Mouse (Mus musculus): ENCODE data around the gene Nol9.

Nol9 gene

DNA sequence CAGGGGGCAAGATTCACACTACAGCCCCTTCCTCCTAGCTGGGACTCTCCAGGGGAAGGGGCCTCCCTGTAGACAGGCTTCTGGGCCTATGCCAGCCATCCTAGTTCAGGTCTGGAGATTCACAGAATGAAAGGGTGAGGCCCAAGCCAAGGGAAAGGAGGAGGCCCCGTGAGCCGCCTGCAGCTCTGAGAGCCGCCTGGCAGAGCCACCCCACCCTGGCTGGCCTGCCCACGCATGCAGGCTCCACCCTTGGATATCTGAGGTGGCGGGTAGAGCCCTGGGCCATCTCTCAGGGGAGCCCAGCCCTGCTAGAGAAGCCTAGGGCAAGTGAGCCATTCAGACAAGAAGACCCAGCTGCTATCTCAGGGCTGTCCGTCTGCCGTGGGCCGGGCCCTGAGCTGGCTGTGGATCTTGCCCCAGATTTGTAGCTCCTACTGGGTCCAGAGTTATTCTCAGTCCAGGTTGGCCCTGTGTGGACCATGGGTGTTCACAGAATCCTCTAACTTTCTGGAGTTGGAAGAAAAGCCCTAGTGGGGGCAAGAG lies 53.7 kb downstream of the Nol9 start:
- DNase-seq (ENCODE audit: low spot score) = no peak

DNA sequence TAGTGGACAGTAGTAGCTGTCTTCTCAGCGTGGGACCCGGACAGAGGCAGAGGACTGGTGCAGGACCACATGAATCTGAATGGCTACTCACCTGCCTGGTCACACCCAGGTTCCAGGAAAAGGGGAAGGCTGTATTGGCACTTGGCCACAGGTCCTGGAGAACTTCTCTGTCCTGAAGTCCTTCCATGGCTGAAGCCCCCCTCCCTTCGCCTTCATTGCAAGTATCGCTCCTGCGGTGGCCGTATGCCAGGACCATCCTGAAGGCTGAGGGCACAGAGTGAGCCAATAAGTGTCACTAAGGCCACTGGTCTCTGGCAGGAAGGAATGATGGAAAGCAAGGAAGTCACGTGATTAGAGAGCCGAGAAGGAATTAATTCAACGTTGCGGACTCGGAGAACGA lies 55.1 kb downstream of the Nol9 start:
- no peak for DNase-seq (ENCODE audit: low spot score)

DNA sequence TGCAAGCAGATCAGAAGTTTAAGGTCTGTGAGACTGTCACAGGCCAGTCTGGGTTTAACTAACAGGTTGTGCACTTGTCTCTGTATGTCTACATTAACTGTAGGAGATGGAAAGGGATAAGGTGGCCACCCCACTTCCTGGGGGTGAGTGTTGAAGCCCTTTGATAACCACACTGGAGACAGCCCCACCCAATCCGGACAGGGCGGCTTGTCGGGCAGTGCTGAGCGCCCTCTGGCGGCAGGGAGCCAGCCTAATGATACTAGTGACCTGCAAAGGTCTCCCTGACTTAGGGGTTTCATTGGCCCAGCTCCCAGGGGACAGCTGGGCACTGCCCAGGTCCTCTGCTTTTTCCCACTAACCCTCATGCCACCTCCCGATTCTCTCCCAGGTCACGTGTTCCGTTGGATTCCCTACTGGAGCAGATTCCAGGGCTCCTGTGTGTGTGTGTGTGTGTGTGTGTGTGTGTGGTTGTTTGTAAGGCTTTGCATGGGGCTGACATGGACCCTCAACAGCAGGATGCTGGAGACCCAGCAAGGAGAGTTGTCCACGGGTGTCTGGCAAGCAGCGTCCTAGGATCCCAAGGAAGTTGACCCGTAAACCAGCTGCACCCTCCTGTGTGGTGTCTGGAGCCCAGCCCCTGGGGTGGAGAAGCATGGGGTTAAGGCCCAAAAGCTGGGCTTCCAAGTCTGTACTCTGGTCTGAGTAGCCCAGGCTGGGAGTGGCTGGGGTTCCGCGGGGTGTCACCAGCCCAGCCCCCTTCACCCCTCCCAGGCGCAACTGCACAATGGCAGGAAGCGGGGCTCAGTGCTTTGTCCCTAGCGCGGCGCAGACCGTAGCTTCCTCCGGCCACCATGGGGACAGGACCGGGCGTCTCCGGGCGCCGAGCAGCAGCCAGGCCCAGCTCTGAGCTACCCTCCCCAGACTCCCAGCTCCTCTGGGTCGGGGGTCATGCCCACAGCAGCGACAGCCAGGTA lies 57.1 kb downstream of the Nol9 start:
- DNase-seq (ENCODE audit: low spot score) = no peak

DNA sequence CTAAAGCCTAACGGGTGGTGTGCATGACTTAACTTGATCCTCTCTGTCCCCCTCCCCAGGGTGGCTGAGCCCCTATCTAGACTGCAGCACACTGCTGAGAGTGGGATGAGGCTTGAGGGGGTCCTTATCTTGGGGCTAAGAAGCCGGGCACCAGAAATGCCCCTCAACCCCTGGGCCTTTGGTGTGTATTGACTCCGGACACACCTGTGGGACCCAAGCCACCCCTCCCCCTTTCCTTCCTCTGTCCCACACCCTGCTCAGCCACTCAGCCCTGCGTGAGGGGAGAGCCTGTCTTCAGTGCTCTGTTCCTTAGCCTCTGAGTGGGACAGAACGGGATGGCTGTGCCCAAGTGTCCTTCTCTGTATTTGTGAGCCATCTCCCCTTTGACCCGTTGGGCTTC lies 57.8 kb downstream of the Nol9 start:
- DNase-seq (ENCODE audit: low spot score) = no peak

DNA sequence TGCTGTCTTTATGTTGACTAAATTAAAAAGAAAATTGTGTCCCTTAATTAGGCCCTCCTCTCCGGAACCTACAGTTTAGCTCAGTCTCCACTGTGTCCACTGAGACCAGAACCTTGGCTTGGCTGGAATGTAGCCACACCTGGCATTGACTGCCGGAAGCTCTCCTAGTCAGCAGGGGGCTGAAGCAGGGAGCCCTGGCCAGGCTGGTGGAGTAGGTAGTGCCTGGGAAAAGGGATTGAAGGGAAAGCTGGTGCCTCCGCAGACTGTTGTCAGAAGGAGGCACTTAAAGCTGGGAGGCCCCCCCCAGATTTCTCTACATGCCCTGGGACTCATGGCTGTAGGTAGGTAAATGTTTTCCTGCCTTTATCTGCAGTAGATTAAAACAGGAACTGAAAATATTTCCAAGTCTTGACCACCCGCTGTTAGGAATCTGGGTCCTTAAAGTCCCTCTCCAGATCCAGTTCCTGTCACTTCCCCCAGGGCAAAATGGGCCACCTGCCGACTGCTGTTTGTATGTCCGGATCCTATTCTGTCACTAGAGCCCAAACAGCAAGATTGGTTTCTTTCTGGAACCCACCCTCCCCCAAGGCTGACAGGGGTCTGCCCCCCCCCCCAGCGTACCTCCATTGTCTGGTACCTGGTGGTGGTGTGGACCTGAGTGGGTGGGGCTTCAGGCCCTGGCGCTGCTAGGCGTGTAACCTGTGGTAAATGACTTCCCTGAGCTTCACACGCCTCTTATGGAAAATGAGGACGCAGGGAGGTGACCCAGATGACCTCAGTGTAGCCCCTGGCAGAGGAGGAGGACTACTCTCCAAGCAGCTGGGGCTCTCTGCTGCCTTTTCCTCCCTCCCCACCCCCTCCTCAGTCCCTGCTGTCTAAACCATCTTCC lies 59.0 kb downstream of the Nol9 start:
- no peak for DNase-seq (ENCODE audit: low spot score)

DNA sequence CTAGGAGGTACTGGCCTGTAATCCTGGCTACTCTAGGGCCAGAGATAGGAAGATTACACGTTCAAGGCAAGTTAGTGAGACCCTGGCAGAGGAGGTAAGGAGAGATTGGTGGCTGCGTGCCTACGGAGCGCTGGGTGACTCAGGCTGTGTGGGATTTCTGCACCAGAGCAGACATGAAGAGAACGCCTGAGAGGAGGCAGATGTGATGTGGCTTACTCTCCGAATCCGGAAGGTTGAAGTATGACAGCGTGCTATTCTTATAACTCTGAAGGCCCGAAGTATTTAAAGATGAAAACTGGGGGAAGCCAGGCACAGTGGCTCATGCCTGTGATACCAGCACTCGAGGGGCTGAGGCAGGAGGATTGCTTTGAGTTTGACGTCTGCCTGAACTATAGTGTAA lies 61.4 kb downstream of the Nol9 start:
- DNase-seq (ENCODE audit: low spot score) = peak; percentile 72

DNA sequence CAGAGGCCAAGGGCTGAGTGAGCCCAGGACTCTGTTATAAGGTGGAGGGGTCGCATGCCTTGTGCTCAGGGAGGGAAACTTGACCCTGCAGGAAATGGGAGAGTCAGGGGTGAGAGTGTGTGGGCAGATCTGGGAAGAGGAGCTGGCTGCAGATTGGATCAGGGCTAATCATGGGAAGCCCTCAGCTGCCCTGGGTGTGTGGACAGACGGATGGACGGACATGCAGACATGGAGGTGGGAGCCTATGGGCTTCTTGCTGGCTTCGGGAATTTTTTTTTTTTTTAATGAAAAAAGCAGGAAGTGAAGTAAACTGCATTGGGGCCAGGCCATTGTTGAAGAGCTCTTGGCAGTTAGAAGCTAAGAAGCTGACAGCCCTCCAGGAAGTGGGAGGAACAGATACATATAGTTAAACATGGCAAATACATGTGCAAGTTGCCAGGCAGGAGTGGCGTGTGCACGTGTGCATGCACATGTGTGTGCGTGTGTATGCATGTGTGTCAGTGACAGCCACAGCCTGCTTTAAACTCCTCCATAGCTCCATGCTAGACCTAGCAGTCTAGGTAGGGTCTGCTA lies 62.0 kb downstream of the Nol9 start:
- DNase-seq (ENCODE audit: low spot score) = no peak

DNA sequence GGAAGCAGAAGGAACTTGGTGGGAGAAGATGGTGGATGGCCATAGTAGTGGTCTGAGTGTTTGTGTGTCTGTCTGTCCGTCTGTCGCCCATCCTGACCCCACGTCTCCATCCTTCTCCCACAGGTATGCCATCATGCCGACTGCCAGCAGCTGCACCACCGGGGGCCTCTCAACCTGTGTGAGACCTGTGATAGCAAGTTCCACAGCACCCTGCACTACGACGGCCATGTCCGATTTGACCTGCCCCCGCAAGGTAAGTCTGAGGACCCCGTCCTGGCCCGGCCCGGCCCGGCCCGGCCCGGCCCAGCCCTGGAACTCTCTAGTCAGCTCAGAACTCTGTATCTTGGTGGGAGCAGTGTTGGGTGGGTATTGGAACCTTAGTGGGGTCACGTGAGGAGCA lies 62.8 kb downstream of the Nol9 start:
- DNase-seq (ENCODE audit: low spot score) = no peak

DNA sequence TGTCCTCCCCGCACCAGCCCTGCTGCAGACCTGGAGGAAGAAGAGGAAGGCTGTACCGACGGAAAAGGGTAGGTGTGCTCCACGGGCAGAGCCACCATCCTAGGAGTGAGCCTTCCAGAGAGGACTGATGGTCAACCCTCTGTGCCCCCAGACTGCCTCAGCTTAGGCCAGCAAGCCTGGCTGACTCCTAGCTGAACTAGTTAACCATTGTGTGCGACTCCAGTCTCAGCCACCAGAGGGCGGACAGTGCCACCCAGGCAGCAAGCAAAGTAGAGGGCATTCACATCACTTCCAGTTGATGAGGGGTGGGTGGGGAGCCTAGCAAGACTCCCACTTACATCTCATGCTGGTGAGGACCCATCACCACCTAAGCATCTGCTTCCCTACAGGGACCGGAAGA lies 63.9 kb downstream of the Nol9 start:
- DNase-seq (ENCODE audit: low spot score) = peak; percentile 72

DNA sequence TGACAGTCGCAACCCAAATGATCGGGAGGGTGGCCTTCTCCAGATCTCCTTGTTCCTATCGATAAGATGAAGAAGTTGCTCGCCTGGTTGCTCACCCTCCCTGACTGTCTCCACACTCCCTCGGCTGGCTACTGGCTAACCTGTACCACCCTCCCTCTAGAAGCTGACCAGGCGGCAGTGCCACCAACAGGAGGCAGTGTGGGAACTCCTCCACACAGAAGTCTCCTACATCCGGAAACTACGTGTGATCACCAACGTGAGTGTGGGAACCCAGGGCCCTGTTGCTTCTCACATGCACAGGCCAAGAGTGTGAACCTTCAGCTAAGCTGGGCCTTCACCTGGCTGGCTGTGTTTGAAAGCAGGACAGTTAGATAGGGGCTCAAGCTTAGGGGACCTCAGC lies 67.6 kb downstream of the Nol9 start:
- DNase-seq (ENCODE audit: low spot score) = no peak

DNA sequence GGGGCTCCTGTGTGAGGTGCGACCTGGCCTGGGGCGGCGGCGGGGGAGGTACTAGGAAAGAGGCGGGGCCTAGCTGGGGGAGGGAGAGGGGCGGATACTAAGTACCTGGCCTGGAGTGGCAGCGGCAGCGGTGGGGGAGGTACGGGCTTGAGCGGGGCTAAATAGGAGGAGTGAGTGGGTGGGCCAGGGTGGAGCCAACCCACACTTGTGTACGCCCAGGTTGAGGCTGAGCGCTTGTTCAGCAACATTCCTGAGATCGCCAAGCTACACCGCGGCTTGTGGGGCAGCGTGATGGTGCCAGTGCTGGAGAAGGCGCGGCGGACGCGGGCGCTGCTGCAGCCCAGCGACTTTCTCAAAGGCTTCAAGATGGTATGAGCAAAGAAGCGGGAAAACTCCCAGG lies 68.4 kb downstream of the Nol9 start:
- DNase-seq (ENCODE audit: low spot score) = no peak

DNA sequence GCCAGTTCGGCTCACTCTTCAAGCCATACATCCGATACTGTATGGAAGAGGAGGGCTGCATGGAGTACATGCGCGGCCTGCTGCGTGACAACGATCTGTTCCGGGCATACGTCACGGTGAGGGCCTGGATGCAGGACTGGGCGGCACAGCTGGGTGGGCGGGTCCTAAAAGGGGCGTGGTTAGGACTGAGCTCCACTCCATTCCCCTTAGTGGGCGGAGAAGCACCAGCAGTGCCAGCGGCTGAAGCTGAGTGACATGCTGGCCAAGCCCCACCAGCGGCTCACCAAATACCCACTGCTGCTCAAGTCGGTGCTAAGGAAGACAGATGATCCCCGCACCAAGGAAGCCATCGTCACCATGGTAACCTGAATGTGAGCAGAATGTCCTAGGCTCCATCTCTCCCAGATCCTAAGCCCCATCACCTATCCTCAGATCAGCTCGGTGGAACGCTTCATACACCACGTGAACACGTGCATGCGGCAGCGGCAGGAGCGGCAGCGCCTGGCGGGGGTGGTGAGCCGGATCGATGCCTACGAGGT lies 68.9 kb downstream of the Nol9 start:
- DNase-seq (ENCODE audit: low spot score) = peak; percentile 58

DNA sequence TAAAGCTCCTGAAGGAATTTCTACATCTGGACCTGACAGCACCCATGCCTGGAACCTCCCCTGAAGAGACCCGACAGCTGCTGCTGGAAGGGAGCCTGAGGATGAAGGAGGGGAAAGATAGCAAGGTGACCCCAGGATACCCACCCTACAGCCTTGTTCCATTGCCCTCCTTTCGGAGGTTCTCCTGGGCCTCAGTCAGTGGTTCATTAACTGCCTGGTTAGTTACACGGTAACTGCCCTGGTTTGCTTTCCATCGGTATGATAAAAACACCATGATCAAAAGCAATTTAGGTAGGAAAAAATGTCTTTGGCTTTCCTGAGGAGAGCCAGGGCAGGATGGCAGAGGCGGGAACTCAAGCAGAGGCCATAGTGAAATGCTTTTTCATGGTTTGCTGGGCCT lies 69.6 kb downstream of the Nol9 start:
- DNase-seq (ENCODE audit: low spot score) = no peak

DNA sequence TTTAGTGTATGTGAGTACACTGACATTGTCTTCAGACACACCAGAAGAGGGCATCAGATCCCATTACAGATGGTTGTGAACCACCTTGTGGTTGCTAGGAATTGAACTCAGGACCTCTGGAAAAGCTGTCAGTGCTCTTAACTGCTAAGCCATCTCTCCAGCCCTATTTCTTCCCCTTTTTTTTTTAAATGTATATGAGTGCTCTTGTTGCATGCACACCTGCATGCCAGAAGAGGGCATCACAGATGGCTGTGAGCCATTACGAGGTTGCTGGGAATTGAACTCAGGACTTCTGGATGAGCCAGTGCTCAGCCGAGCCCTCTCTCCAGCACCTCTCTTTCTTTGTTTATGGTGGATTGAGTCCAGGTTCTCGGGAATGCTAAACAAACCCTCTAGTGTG lies 70.4 kb downstream of the Nol9 start:
- no peak for DNase-seq (ENCODE audit: low spot score)

DNA sequence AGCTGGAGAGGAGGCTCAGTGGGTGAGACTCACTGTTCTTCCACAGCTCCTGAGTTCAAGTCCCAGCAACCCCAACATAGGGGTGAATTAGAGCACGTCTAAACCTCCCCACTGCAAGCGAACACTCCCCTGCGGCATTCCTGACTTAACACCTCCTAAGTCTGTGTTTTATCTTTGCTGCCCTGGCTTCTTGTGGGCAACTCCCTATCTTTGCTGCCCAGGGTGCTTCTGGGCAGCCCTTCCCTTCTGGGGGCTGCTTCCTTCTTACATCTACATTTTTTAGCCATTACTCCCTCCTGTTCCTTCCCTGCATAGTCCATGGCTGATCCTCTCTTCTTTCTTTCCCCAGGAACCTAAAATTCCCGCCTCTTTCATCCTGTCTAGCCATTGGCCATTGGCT lies 71.6 kb downstream of the Nol9 start:
- no peak for DNase-seq (ENCODE audit: low spot score)
